Mouse (Mus musculus): ENCODE data around the gene Zfp618. TPM values are rescaled to one million over a fixed set of nuclear protein-coding genes. Genes with fewer than 3 reads are reported as not detected.

Gene Zfp618
- polyA plus RNA-seq, 1 experiment from 2014 or later: 6.7 TPM

DNA sequence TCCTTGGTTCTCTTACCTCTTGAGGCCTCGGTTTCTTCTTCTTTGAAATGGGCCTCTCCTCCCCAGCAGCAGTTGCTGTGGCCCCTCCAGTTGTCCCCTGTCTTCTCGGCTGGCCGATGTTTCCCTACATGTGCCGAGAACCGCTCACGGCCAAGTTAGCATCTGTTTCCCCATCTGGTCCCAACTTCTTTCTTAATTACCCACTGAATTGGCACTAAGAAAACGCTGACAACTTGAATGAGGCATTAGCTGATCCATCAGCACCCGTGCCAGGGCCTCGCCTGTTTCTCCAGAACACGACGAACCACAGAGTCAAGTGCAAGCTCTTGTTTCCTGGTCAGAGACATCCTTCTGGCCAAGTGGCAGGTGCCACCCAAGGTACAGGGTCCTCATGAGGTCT lies 26.0 kb downstream of the Zfp618 start:
- WGBS: 78% methylated on average over 11 of the region's 11 CpGs

GRCm38 (mm10) chr4:62993190-62993589 lies 27.8 kb downstream of the Zfp618 start:
- no peak overlapping the region for H3K9ac ChIP-seq (ENCODE audit: low read length)
- no peak overlapping the region for H3K27ac ChIP-seq (replicated peaks)
- no peak overlapping the region for H3K4me2 ChIP-seq (replicated peaks; ENCODE audit: low read depth)
- no peaks in the 10 kb centered on the region; the same call in 1 of the 2 replicates for H3K36me3 ChIP-seq (ENCODE audit: control insufficient read depth, insufficient read depth, low read length)
- no peak for DNase-seq (ENCODE audit: low spot score)
- 29% methylated on average over 2 of the region's 2 CpGs for WGBS
- H3K4me3 ChIP-seq (ENCODE audit: low read depth, low read length): no peak overlapping the region
- no peak for ATAC-seq (ENCODE audit: low FRiP score, low TSS enrichment)
- H3K9me3 ChIP-seq (ENCODE audit: control insufficient read depth, low read length): no peaks in the 10 kb centered on the region
- peaks cover 3% of the 10 kb centered on the region; the same call in 1 of the 2 replicates for H3K4me1 ChIP-seq (replicated peaks; ENCODE audit: control insufficient read depth, insufficient read depth)
- no peaks in the 10 kb centered on the region for H3K27me3 ChIP-seq (ENCODE audit: control insufficient read depth, insufficient read depth, low read length)
- TF ChIP-seq EP300 (optimal IDR thresholded peaks at IDR 0.05) (no peak), CTCF (IDR thresholded peaks at IDR 0.05; ENCODE audit: low read depth) (no peak)

More for the DNA sequence above, 26.0 kb downstream of the Zfp618 start:
- Histone ChIP-seq H3K27me3 (ENCODE audit: control insufficient read depth, insufficient read depth, low read length) (no peaks in the 10 kb centered on the region), H3K9me3 (ENCODE audit: control insufficient read depth, low read length) (no peaks in the 10 kb centered on the region), H3K4me1 (replicated peaks; ENCODE audit: control insufficient read depth, insufficient read depth) (no peaks in the 10 kb centered on the region), H3K4me2 (replicated peaks; ENCODE audit: low read depth) (no peak overlapping the region), H3K27ac (replicated peaks) (no peak overlapping the region), H3K4me3 (ENCODE audit: low read depth, low read length) (no peak overlapping the region), H3K9ac (ENCODE audit: low read length) (no peak overlapping the region), H3K36me3 (ENCODE audit: control insufficient read depth, insufficient read depth, low read length) (no peaks in the 10 kb centered on the region)
- no peak for TF ChIP-seq EP300 (optimal IDR thresholded peaks at IDR 0.05)
- TF ChIP-seq CTCF (IDR thresholded peaks at IDR 0.05; ENCODE audit: low read depth): no peak
- ATAC-seq (ENCODE audit: low FRiP score, low TSS enrichment): no peak
- peak; percentile 7 for DNase-seq (ENCODE audit: low spot score)

DNA sequence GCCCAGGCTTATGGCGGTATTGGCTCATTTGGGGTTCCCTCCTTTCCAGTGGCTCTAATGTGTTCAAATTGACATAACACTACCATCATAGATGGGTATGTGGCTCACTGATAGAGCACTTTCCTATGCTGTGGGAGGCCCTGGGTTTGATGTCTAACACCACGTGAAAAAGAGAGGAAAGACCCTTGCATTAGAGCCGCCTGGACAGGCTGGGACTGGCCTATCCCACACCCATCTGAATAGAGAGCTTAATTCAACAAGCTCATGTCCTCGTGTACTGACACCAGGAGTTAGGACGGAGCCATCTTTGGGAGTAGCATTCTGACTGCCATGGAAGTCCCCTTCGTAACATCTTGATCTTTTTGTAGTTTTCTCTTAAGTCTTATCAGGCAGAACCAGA lies 32.2 kb downstream of the Zfp618 start:
- no peaks in the 10 kb centered on the region; the same call in 1 of the 2 replicates for H3K36me3 ChIP-seq (ENCODE audit: control insufficient read depth, insufficient read depth, low read length)
- ATAC-seq (ENCODE audit: low FRiP score, low TSS enrichment): no peak
- no peak for TF ChIP-seq EP300 (optimal IDR thresholded peaks at IDR 0.05)
- no peak overlapping the region for H3K4me2 ChIP-seq (replicated peaks; ENCODE audit: low read depth)
- no peak for DNase-seq (ENCODE audit: low spot score)
- H3K4me1 ChIP-seq (replicated peaks; ENCODE audit: control insufficient read depth, insufficient read depth): peaks cover 20% of the 10 kb centered on the region; the same call in 1 of the 2 replicates
- WGBS: 75% methylated on average over 6 of the region's 6 CpGs
- no peak overlapping the region for H3K4me3 ChIP-seq (ENCODE audit: low read depth, low read length)
- no peak overlapping the region for H3K9ac ChIP-seq (ENCODE audit: low read length)
- H3K27ac ChIP-seq (replicated peaks): no peak overlapping the region
- H3K9me3 ChIP-seq (ENCODE audit: control insufficient read depth, low read length): no peaks in the 10 kb centered on the region
- no peaks in the 10 kb centered on the region for H3K27me3 ChIP-seq (ENCODE audit: control insufficient read depth, insufficient read depth, low read length)

- Histone ChIP-seq H3K27me3 (ENCODE audit: control insufficient read depth, insufficient read depth, low read length) (no peaks in the 10 kb centered on the region), H3K4me2 (replicated peaks; ENCODE audit: low read depth) (no peak overlapping the region), H3K36me3 (ENCODE audit: control insufficient read depth, insufficient read depth, low read length) (no peaks in the 10 kb centered on the region; the same call in 1 of the 2 replicates), H3K9ac (ENCODE audit: low read length) (0 out of 2 replicates have a peak overlapping the region, but pooled peaks have one; percentile 1), H3K4me1 (replicated peaks; ENCODE audit: control insufficient read depth, insufficient read depth) (peaks cover 20% of the 10 kb centered on the region; the same call in 1 of the 2 replicates), H3K4me3 (ENCODE audit: low read depth, low read length) (no peak overlapping the region), H3K9me3 (ENCODE audit: control insufficient read depth, low read length) (no peaks in the 10 kb centered on the region), H3K27ac (replicated peaks) (peak overlapping the region; percentile 20)
- 16% methylated on average over 5 of the region's 5 CpGs for WGBS
- 0 out of 2 replicates have a peak, but pooled peaks have one; percentile 14 for ATAC-seq (ENCODE audit: low FRiP score, low TSS enrichment)
- TF ChIP-seq CTCF (IDR thresholded peaks at IDR 0.05; ENCODE audit: low read depth): no peak
- no peak for TF ChIP-seq EP300 (optimal IDR thresholded peaks at IDR 0.05)
- DNase-seq (ENCODE audit: low spot score): peak; percentile 49
Observed at GRCm38 (mm10) chr4:62998431-62998835, 33.1 kb downstream of the Zfp618 start.

DNA sequence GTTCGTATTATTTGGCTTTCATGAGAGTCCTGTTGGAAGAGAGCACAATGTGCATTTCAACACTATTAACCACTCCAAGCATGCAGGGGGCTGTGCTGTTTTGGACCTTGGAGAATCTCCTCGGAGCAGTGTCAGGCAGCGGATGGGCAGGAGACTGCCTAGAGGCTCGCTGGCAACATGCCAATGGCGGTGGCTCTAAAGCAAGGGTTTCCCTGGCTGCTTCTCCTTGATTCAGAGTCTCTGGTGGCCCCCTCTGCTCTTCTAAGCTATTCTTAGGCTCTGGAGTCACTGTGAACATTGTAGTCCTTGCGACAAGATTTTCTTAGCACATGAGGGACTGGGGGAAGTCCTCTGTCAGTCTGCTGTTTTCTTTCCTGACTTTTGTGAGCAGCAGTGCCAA lies 33.5 kb downstream of the Zfp618 start:
- Histone ChIP-seq H3K27ac (replicated peaks) (peak overlapping the region; percentile 20), H3K4me2 (replicated peaks; ENCODE audit: low read depth) (no peak overlapping the region), H3K9me3 (ENCODE audit: control insufficient read depth, low read length) (no peaks in the 10 kb centered on the region), H3K9ac (ENCODE audit: low read length) (no peak overlapping the region), H3K4me3 (ENCODE audit: low read depth, low read length) (no peak overlapping the region), H3K36me3 (ENCODE audit: control insufficient read depth, insufficient read depth, low read length) (no peaks in the 10 kb centered on the region; the same call in 1 of the 2 replicates), H3K4me1 (replicated peaks; ENCODE audit: control insufficient read depth, insufficient read depth) (peaks cover 20% of the 10 kb centered on the region; the same call in 1 of the 2 replicates), H3K27me3 (ENCODE audit: control insufficient read depth, insufficient read depth, low read length) (no peaks in the 10 kb centered on the region)
- DNase-seq (ENCODE audit: low spot score): no peak
- ATAC-seq (ENCODE audit: low FRiP score, low TSS enrichment): peak; percentile 27; the same call in 1 of the 2 replicates
- TF ChIP-seq EP300 (optimal IDR thresholded peaks at IDR 0.05) (no peak), CTCF (IDR thresholded peaks at IDR 0.05; ENCODE audit: low read depth) (no peak)
- 25% methylated on average over 6 of the region's 6 CpGs for WGBS

DNA sequence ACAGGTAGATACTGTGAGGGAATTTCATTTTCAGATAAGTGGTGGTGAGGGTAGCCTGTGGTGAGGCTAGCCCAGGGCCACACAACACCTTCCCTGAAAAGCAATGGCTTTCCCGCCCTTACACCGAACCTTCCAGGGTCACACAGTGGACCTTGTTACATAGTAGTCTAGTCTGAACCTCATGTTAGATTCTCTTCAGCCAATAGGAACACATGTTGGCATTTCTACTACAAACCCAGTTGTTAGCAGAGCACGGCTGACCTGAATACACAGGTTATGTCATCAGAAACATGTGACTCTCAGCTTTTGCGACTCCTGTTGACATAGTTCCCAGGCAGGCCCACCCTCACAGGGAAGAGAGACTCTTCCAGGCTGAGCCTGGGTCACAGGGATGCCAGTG lies 33.9 kb downstream of the Zfp618 start:
- Histone ChIP-seq H3K9ac (ENCODE audit: low read length) (no peak overlapping the region), H3K9me3 (ENCODE audit: control insufficient read depth, low read length) (no peaks in the 10 kb centered on the region), H3K27ac (replicated peaks) (peak overlapping the region; percentile 20), H3K4me1 (replicated peaks; ENCODE audit: control insufficient read depth, insufficient read depth) (peaks cover 20% of the 10 kb centered on the region; the same call in 1 of the 2 replicates), H3K36me3 (ENCODE audit: control insufficient read depth, insufficient read depth, low read length) (no peaks in the 10 kb centered on the region; the same call in 1 of the 2 replicates), H3K27me3 (ENCODE audit: control insufficient read depth, insufficient read depth, low read length) (no peaks in the 10 kb centered on the region), H3K4me2 (replicated peaks; ENCODE audit: low read depth) (no peak overlapping the region), H3K4me3 (ENCODE audit: low read depth, low read length) (no peak overlapping the region)
- DNase-seq (ENCODE audit: low spot score) (no peak), ATAC-seq (ENCODE audit: low FRiP score, low TSS enrichment) (peak; percentile 53)
- TF ChIP-seq EP300 (optimal IDR thresholded peaks at IDR 0.05): no peak
- TF ChIP-seq CTCF (IDR thresholded peaks at IDR 0.05; ENCODE audit: low read depth): no peak
- WGBS: 46% methylated on average over 4 of the region's 4 CpGs
